Mouse (Mus musculus) adrenal gland, postnatal 14 days (tissue): ENCODE data around the gene Olfr458. TPM values are rescaled to one million over a fixed set of nuclear protein-coding genes. Genes with fewer than 3 reads are reported as not detected.
"Not testable (repeated sequence)": the region's sequence is repeated elsewhere in the genome, so short reads cannot be mapped to it uniquely, and the experiment has no call there.

Source experiments
- DNase-seq: peaks from one replicate; pipeline ENCODE4 v3.0.0; 2021; ENCODE audit warnings: mixed read lengths
- long read RNA-seq, 2 experiments: library from polyadenylated mRNA; stranded (forward); transcript quantifications; one replicate each; pipeline ENCODE4 v2.0.0; 2021
- total RNA-seq: library from RNA; stranded (reverse); gene quantifications from 2 replicates; pipeline ENCODE4 v1.2.3, GENCODE M21; 2021

The Olfr458 gene
- total RNA-seq = not detected in 2 replicates
- long read RNA-seq, experiment 1 = 0 reads
- long read RNA-seq, experiment 2 = 0 reads

DNA sequence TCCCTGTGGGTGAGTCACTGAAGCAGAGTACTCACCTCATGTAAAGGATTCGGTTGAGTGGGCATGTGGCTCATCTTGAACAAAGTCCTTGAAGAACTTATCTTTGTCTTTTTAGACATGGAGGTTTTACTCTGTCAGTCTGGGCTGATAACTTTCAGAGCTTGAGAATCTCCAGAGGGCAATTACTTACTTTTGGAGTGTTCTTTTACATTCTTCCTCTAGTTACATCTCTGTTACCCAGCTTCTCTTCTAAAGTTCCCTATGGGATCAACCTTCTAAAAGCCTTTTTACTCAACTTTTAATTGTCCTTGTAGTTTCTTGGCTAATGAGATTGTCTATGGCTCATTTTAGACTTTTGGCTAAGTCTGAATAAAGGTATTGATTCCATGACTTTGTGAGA lies at the start of gene Olfr458:
Gene Olfr458, minus strand, starts transcription at position 101 of the 400 bp plus-strand sequence.
- no peak for DNase-seq

DNA sequence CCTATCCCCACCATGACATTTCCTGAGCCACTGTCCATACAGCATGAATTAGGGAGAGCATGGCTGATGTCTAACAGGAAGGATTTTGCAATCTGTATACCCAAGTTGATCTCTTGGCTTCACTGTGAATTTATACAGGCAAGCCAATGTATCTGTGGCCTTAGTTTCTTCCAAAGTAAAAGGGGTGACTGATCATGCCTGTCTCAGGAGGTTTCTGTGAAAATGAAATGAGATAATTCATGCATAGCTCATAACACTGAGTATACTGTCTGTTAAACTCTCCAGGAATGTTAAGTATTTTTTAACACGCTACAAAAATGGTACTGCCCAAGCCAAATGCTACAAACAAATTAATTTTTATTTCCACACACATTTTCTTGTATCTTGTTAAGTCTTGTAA lies 48.5 kb upstream of the Olfr458 start:
- DNase-seq = no peak

DNA sequence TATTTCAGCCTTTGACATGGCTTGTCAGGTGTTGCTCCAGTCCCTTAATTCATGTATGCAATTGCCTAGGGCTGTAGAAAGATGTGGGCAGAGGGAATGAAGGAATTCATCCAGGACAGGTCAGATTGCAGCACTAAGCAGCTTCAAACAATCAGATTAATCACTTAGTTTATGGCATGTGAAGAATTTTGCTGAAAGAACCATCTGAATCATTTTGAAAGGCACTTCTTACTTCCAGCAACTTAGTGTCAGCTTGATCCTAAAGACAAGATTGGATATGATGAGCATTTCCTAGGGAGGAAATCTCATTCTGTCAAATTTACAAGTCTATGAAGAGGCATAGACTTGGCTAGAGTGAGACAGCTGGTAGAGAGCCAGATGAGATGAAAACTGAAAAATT lies 44.3 kb upstream of the Olfr458 start:
- no peak for DNase-seq

DNA sequence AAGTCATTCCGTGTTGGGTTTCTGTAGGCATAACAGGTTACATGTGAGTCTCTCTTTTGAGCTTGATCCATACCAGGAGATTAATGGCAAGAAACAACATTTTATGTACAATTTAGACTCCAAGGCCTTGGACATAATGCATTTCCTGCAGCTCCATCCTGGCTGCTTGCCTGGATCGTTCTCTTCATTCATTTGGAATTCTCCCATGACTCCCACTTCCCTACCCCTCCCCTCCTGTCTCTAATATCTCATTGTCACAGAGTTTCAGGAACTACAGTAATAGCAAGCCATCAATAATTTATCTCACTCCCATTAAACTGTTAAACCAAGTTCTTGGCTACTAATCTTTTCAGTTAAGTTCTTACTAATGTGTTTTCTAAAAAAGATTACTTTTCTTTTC lies 38.5 kb upstream of the Olfr458 start:
- DNase-seq = peak; percentile 10

DNA sequence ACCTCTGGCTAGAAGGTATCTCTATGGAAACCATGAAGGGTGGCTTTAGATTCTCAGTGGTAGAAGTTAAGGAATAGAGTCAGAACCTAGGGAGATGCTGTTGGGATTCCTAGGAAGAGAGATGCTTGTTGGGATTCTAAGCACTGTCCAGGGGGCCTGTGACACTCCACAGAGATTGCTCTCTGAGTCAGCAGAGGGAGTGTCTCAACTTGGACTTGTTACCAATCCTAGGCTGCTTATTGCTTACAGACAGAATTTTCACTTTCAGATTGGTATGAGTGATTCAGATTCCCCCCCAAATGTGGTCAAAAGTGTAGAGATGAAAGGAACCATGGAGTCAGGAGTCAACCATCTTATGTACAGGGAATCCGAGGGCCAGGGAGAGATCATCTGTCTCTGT lies 24.7 kb upstream of the Olfr458 start:
- no peak for DNase-seq

DNA sequence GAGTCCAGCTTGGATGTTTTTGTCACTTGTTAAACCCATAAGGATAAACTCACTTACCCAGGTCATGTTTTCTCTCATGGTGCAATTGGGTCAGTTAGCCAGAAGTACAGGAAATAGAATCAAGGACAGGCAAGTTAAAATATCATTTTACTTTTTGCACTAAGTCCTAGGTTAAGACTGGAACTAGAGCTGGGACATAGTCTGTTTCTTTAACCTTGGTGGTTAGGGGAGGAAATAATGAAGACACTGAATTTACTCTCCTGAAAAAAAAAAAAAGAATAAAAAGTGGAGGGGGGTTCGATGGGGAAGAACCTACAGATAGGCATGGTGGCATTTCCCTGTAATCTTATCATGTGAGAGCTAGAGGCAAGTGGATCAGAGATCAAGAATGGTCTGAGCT lies 22.1 kb upstream of the Olfr458 start, which contains the start of gene Olfr456:
Gene Olfr456, minus strand, starts transcription at position 101 of the 400 bp plus-strand sequence.
- no peak for DNase-seq

DNA sequence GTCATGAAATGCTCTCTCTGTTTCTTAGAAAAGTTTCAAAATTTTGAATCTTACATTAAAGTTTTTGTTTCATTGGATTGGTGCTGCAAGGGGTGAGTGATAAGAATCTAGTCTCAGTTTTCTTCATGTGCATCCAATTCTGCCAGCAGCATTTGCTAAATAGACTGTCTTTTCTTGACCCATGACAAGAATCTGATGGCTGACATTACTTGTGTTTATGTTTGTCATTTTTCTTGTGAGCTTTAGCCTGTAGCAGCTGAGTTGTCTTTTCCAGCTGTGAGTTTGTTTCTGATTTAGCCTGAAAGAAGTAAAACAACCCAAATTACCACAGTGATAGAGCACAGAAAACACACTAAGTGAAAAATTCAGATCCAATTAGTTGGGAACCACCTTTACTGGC lies 19.6 kb upstream of the Olfr458 start:
- no peak for DNase-seq

DNA sequence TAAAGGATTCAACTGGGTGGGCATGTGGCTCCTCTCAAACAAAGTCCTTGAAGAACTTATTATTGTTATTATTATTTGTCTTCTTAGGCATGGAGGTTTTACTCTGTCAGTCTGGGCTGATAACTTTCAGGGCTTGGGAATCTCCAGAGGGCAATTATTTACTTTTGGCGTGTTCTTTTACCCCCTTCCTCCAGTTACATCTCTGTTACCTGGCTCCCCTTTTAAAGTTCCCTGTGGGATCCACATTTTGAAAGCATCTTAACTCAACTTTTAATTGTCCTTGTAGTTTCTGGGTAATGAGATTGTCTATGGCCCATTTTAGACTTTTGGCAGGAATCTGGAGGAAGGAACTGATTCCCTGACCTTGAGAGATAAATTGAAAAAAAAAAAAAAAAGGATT lies 11.2 kb upstream of the Olfr458 start, which contains the start of gene Olfr457:
Gene Olfr457, minus strand, starts transcription at position 101 of the 400 bp plus-strand sequence.
- no peak for DNase-seq

DNA sequence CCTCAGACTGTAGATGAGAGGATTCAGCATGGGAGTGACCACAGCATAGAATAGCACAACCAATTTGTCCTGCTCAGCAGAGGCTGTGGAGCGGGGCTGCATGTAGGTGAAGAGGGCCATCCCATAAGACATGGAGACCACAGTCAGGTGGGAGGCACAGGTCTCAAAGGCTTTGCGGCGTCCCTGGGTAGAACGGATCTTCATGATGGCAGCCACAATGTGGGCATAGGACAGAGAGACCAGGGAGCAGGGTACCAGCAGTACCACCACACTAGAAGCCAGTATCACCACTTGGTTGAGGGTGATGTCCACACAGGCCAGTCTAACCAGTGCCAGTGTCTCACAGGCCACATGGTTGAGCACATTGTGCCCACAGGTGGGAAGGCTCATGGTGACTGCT lies 6.3 kb upstream of the Olfr458 start:
- not testable (repeated sequence) for DNase-seq

DNA sequence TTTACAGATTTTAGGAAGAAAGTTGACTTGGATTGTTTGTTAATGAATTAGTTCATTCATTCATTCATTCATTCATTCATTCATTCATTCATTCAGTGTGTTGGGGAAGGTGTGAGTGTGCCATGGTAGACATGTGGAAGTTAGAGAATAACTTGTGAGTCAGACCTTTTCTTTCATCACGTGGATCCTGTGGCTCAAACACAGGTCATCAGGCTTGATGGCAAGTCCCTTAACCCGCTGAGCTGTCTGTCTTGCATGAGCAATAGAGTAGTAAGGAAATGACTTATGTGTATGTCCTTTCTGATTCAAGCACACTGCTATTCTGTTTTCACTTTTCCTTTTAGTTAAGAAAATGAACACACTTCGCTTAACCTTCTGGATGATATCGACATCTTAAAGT lies 5.5 kb upstream of the Olfr458 start:
- DNase-seq = no peak

DNA sequence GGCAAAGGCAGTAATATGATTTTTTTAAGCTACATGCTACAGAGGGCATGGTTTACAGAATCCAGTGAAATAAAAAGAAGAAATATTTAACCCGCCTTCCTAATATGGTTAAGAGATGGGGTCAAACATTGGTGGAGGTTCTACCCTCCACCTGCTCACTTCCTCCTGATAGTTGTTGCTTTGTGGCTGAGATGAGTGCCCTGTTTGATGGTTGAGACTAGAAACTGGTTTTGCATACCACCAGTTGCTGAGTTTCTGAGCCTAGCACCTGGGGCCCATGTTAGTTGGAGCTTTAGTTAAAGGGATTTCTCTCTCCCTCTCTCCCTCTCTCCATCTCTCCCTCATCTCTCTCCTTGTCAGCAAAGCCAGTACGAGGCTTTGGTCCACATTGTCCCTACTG lies 17.6 kb downstream of the Olfr458 start:
- no peak for DNase-seq

DNA sequence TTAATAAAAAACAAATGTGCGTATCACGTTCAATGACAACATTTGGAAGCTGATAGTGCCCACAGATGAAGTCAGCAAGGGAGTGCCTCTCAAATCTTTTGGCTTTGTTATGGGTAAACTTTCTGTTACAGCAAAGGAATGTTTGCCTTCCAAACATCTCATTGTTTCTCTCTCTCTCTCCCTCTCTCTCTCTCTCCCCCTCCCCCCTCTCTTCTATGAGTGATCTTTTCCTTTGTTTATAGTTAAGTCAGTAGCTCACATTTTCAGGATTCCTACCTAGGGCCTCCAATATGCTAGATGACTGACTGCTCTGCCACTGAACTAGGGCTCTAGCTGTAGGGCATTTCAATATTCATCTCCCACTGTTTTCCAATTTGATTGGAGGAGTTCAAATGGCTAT lies 20.5 kb downstream of the Olfr458 start:
- no peak for DNase-seq

DNA sequence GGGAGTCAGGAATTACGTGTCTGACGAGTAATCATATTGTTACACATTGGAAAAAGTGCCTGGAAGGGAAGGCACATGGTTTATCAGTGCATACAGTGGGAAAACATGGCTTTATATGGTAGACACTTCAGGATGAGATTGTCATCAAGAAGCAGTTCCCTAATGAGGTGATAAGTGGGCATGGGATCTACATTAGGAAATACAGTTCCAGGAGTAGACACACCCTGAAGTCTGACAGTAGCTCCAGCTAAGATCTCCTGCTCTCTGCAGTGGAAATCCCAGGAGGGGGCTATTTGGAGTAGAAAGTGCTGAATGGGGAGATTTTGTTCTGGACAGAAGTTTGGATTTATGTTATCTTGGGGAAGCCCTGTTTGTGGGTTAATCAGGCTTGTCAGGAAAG lies 23.6 kb downstream of the Olfr458 start:
- DNase-seq = no peak

DNA sequence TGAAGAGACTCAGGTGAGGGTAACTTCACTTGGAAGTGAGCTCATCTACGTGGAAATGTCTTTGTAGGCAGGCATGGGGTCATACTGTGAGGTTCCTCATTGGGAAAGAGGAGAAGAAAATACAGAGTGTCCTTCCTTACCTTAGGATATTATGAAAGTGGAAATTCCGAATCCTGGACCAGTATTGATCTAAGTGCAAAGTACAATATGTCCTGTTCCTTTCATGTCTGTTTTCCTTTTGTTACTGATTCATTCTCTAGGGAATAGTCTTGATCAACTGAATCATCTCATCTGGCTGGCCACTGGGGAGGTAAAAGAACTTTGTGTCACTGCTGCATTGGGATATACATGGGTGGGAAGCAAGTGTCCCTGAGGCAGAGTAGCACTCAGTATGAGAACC lies 29.5 kb downstream of the Olfr458 start:
- DNase-seq = no peak

DNA sequence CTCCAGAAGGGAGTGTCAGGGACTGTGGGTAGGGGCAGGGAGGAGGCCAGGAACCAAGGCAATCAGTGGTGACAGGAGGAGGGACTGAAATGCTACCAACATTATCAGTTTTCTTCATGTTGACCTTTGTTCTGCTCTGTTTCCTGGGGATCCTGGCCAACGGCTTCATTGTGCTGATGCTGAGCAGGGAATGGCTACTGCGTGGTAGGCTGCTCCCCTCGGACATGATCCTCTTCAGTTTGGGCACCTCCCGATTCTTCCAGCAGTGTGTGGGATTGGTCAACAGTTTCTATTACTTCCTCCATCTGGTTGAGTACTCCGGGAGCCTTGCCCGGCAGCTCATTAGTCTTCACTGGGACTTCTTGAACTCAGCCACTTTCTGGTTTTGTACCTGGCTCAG lies 30.6 kb downstream of the Olfr458 start, which contains the start of gene Tas2r126:
Gene Tas2r126, plus strand, starts transcription at position 90 of the 400 bp plus-strand sequence.
- no peak for DNase-seq

DNA sequence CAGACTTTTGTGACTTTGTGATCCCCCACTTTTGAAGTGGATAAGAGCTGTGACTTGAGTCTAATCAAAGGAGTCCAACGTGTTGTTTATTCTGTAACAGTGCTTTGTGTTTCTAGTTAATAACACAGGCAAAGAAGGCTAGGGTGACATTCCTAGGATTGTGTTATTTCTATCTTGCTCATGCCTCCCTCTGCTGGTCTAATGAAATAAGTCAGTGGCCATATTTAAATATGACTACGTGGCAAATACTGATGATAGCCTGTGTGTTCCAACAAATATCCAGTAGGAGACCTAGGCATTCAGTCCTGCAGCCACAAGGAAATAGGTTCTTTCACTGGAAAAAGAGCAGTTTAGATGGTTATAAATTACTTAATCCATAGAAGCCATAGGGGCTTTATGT lies 31.4 kb downstream of the Olfr458 start:
- DNase-seq = no peak

DNA sequence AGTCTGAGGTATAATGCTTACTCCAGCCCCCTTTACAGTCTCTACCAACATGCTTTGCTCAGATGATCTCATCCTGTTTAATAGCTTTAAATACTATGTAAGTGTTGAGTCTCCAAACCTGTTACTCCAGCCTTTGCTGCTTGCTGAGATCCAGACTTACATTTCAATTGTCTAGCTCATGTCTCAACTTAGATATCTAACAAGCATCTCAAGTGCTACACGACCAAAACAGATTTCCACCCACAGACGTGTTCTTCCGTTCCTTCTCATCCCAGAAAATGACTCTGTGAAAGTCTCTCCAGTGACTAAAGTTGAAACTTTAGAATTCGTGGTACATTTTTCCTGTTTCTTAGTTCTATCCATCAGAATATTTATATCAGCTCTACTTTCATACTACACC lies 38.7 kb downstream of the Olfr458 start:
- no peak for DNase-seq

DNA sequence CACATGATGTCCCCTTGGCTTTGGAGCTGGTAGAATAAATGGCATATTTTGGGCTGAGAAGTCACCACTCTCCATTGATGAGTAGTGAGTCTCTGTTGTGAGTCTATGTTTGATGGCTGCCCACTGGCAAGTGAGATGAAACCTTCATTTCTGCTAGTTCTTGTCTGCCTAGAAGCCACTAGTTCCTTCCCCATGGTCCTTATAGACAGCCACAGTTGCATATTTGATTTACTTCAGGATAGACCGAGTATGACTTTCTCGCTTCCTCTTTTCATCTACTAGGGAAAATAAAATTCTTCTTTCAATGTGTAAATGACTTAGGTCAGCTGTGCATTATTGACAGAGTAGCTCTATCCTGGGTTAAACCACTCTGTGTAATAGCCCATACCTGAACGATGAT lies 40.5 kb downstream of the Olfr458 start:
- DNase-seq = no peak

DNA sequence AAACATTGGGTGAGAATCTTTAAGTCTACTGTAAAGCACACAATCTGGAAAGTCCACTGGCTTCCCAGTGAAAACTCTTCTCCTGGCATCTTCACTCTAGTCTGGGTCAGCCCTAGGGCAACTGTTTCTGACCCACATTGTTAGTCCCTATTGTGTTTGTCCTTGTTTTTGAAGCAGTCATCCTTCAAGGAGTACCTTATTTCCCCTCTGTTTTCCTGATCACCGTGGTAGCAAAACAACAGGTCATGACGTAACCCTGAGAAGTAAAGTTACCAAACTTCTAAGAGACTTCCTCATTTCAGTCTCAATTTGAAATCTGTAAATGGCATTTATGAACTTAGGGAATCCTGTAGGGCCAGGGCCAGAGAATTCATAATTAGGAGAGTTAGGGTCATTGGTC lies 43.6 kb downstream of the Olfr458 start:
- DNase-seq = no peak

DNA sequence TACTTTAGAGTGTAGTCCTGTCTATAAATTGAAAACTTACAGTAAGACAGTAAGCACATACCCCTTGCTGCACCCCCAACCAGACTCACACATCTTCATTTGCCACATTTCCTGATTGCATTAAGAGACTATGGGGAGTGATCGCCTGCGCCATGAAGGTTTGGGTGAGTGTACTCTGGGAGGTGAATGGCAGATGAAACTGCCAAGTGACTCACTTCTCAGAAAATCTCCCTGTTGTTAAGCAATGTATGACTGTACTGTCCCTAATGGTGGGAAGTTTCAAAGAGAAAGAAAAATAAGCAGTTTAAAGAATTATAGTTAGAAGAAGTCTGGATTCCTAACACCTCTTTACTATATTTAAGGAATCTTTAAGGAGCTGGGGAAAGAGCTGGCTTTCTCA lies 45.6 kb downstream of the Olfr458 start:
- peak; percentile 29 for DNase-seq

Other genes starting within 250 kb of the Olfr458 start
- not detected in 2 replicates for gene Tas2r144, start 249.9 kb downstream of the Olfr458 start, total RNA-seq
- gene Gstk1, start 219.3 kb downstream of the Olfr458 start, total RNA-seq = 108 and 147 TPM in 2 replicates
- gene Tmem139, start 203.2 kb downstream of the Olfr458 start, total RNA-seq = 0.86 and 1.0 TPM in 2 replicates
- 21.8 and 30.2 TPM in 2 replicates for gene Casp2, start 200.2 kb downstream of the Olfr458 start, total RNA-seq
- gene Clcn1, start 178.5 kb downstream of the Olfr458 start, total RNA-seq = 0.19 TPM in 1 of 2 replicates, not detected in the other
- 0.30 and 0.90 TPM in 2 replicates for gene Fam131b, start 140.6 kb downstream of the Olfr458 start, total RNA-seq
- gene Zyx, start 115.6 kb downstream of the Olfr458 start, total RNA-seq = 115 and 117 TPM in 2 replicates
- gene Epha1, start 91.9 kb downstream of the Olfr458 start, total RNA-seq = 1.2 and 3.6 TPM in 2 replicates
- gene Tas2r143, start 65.0 kb downstream of the Olfr458 start, total RNA-seq = 2.0 and 3.5 TPM in 2 replicates
- 1.4 and 2.2 TPM in 2 replicates for gene Tas2r135, start 59.8 kb downstream of the Olfr458 start, total RNA-seq
- gene Tas2r126, start 30.7 kb downstream of the Olfr458 start, total RNA-seq = 1.0 and 1.2 TPM in 2 replicates
- not detected in 2 replicates for gene Olfr457, start 11.1 kb upstream of the Olfr458 start, total RNA-seq
- not detected in 2 replicates for gene Olfr456, start 22.0 kb upstream of the Olfr458 start, total RNA-seq
- not detected in 2 replicates for gene Olfr455, start 82.4 kb upstream of the Olfr458 start, total RNA-seq
- not detected in 2 replicates for gene Tcaf3, start 132.5 kb upstream of the Olfr458 start, total RNA-seq
- gene Tcaf2, start 180.1 kb upstream of the Olfr458 start, total RNA-seq = 9.1 and 9.6 TPM in 2 replicates
- 57.6 and 59.4 TPM in 2 replicates for gene Tcaf1, start 244.9 kb upstream of the Olfr458 start, total RNA-seq